Mouse (Mus musculus): ENCODE results near the gene Drd2.

The Drd2 gene

DNA sequence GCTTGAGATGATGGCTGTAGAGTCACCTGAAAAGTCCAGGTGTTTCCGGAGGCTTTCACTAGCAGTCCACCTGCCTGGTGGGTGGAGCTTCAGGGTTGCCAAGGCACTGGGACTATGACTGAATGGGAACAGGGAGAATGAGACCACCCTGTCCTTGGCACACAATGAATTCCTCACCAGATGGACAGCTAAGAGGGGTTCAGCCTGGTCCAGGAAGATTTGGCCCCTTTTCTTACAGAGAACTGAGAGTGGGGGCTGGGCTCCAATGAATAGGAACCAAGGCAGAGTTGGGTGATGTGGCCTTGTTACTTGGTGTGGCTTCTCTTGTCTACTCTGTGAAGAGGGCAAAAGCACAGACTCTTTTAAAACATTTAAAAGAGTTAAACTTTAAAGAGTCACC is 112.0 kb downstream of the Drd2 start:
- no peak for DNase-seq (ENCODE audit: low read depth)

DNA sequence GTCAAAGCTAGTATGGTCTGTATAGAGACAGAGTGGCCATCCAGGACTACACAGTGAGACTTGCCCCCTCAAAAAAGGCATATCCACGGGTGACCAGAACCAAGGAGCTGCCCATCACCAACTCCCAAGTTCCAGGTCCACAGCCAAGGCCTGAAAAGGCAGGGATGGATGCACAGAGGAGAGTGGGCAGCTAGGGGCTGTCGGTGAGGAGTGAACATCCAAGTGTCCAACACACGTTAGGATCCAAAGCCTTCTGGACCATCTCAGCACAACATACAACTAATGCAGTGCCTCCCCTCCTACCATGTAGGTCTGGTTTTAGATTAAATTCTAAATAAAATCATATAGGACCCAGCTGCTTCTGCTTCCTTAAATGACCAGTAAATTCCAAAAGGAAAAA is 115.7 kb downstream of the Drd2 start:
- DNase-seq (ENCODE audit: low read depth): no peak

All from c-Kit-positive CD71-positive TER-119-negative erythroid progenitor cells, embryonic 14.5 days (primary cell).